Mouse (Mus musculus) small intestine, adult 2 months (tissue): Measurements from ENCODE around the gene Slc16a9. TPM values are rescaled to one million over a fixed set of nuclear protein-coding genes. Genes with fewer than 3 reads are reported as not detected.

ENCODE experiments used
- H3K27ac ChIP-seq: fragments of 200-500 bp; 2 replicates; pipeline ENCODE4 v1.5.1; 2012; ENCODE audit warnings: low read depth, low read length, control low read depth, inconsistent platforms; ENCODE audit not compliant: insufficient read depth
- H3K27me3 ChIP-seq: fragments of 200-500 bp; 2 replicates; pipeline ENCODE4 v1.6.1; 2012; ENCODE audit warnings: mild to moderate bottlenecking, moderate library complexity, low read length, inconsistent platforms; ENCODE audit not compliant: control insufficient read depth, insufficient read depth
- H3K36me3 ChIP-seq: fragments of 200-500 bp; 2 replicates; pipeline ENCODE4 v1.6.1; 2012; ENCODE audit warnings: mild to moderate bottlenecking, low read length, control low read depth, inconsistent platforms; ENCODE audit not compliant: control insufficient read depth, insufficient read depth
- H3K4me1 ChIP-seq: fragments of 200-500 bp; 2 replicates; pipeline ENCODE4 v1.6.1; 2012; ENCODE audit warnings: low read length, inconsistent platforms, mixed read lengths; ENCODE audit not compliant: control insufficient read depth, insufficient read depth, insufficient read length
- H3K4me3 ChIP-seq: fragments of 200-500 bp; 2 replicates; pipeline ENCODE4 v1.5.1; 2012; ENCODE audit warnings: low read depth, mild to moderate bottlenecking, control low read depth, inconsistent platforms, low read length, moderate library complexity
- CTCF ChIP-seq: fragments of 200-500 bp; IDR thresholded peaks from 2 replicates; pipeline ENCODE4 v1.5.1; 2012; ENCODE audit warnings: low read depth, mild to moderate bottlenecking, control low read depth, inconsistent platforms, low read length, moderate library complexity, mixed read lengths; ENCODE audit not compliant: insufficient replicate concordance, insufficient read length; ENCODE audit errors: extremely low read depth
- POLR2A ChIP-seq: fragments of 200-500 bp; IDR thresholded peaks from 2 replicates; pipeline ENCODE4 v1.6.1; 2012; ENCODE audit warnings: low read depth, mild to moderate bottlenecking, control low read depth, inconsistent platforms, low read length, moderate library complexity
- WGBS: fragments of 180-500 bp; shearing (Covaris S2); methylation state at CpG from one replicate; pipeline ENCODE4 v1.1.7; 2018; 5-methylcytosine and 5-hydroxymethylcytosine counted together
- polyA plus RNA-seq: library from polyadenylated mRNA; depleted of rRNA; stranded (reverse); fragments of >200 nt; gene quantifications from 2 replicates; pipeline ENCODE4 v1.2.3, GENCODE M21; 2012; rRNA removed

Gene Slc16a9
- polyA plus RNA-seq, 1 experiment, result 0.35 TPM

DNA sequence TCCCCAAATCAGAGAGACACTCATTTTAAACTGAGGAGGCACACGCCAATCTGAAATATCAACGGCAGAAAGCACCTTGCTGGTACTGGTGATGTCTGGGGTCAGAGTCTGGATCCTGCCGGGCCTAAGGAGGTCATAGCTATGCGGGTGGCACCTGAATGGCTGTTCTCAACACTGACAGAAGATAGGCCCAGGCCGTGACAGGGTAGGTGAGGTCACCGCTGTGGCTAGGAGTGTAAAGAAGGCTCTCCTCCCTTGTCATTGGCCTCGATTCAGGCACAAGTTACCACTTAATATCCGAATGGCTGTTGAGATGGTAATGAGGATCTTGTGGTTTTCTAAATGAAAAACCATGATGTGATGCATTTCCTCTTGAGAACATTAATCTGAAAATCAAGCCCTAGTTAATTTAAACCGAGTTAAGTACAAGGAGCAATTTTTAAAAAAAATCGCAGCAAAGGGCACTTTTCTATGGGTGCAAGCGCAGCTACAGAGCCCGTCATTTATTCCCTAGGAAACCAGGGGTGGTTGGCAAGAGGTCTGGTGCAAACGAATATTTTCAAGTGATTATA, 72.6 kb downstream of the Slc16a9 start:
- H3K4me1 ChIP-seq, result no peaks in the 10 kb centered on the region
- TF ChIP-seq POLR2A, result no peak
- TF ChIP-seq CTCF, result no peak
- no peaks in the 10 kb centered on the region for H3K36me3 ChIP-seq
- H3K27ac ChIP-seq, result no peak overlapping the region
- WGBS, result 76% methylated on average over 13 of the region's 13 CpGs
- no peak overlapping the region for H3K4me3 ChIP-seq
- no peaks in the 10 kb centered on the region for H3K27me3 ChIP-seq

DNA sequence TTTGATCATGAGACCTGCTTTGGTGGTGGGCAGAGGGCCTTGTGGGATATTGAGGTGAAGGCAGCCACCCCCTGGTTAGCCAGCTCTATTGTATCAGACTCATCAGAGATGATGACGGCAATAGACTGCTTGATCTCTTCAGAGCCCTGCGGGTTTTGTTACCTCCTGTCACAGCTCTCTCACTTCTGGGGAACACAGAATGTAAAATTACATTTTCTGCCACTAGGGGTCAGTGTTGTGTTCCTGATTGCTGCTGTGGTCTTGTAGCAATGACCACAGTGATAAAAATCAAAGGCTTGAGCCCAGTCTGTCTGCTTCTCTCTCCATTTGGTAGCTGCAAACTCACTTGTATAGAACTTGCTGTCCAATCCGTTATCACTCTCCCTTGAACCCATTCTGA, 73.7 kb downstream of the Slc16a9 start:
- no peaks in the 10 kb centered on the region for H3K36me3 ChIP-seq
- no peak overlapping the region for H3K4me3 ChIP-seq
- WGBS, result 7% methylated on average over 3 of the region's 3 CpGs
- H3K27ac ChIP-seq, result no peak overlapping the region
- TF ChIP-seq POLR2A (no peak), CTCF (no peak)
- no peaks in the 10 kb centered on the region for H3K27me3 ChIP-seq
- H3K4me1 ChIP-seq, result no peaks in the 10 kb centered on the region

DNA sequence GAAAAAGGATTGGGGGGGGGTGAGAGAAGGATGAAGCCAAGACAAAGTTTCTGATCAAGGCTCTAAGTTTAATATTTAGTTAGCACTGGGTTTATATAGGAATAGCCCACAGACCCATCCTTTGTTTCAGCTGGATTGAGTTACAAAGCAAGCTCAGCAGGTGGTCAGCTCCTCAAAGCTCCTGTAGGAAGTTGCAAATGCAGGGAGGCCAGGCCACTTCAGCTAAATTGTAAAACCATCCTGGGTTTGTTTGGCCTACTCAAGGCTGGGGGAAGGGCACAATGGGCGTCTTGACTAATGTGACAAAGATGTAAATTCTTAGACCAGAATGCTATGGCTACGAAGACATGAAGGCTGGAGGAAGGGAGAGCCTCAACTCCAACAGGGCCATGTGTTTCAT, 80.6 kb downstream of the Slc16a9 start:
- WGBS, result 35% methylated on average over 2 of the region's 2 CpGs
- Histone ChIP-seq H3K27ac (no peak overlapping the region), H3K27me3 (no peaks in the 10 kb centered on the region), H3K4me1 (no peaks in the 10 kb centered on the region), H3K36me3 (no peaks in the 10 kb centered on the region), H3K4me3 (no peak overlapping the region)
- TF ChIP-seq CTCF, result no peak
- TF ChIP-seq POLR2A, result no peak

DNA sequence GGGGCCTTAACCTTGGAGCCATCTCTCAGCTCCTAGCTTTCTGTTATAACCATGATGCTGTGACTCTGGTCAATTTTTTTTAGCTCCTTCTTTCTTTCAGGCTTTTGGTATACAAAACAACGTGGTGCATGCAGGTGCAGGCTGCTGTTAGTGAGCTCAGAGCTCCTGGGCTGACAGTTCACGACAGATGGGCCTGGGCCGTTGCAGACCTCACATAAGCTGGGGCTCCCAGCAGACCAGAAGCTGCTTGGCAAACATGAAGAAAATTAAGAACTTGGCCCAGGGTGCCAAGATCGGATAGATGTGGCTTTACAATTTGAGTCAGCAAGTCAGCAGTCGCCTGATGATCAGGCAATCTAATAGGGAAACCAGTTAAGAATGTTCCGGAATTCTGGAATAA, 82.4 kb downstream of the Slc16a9 start:
- TF ChIP-seq POLR2A, result no peak
- no peak for TF ChIP-seq CTCF
- Histone ChIP-seq H3K27me3 (no peaks in the 10 kb centered on the region), H3K27ac (no peak overlapping the region), H3K4me3 (no peak overlapping the region), H3K4me1 (no peaks in the 10 kb centered on the region), H3K36me3 (no peaks in the 10 kb centered on the region)
- WGBS, result 81% methylated on average over 6 of the region's 6 CpGs

DNA sequence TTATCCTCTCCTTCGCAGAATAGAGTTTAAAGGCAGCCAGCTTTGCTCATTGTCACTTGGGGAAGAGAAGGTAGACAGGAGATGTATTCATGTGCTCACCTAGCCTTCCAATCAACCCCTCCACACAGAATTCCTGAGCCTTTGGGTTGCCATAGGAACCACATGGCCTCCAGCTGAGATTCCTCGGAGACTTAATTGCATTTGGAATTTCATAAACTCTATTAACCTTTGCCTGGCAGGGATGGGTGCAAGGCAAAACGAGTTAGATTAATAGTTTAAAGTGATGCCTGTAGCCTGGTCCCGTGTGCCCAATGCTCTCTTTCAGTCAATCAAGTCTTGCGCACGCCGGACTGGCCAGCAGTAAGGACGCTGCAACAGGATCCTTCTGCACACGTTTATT, 83.2 kb downstream of the Slc16a9 start:
- no peaks in the 10 kb centered on the region for H3K36me3 ChIP-seq
- no peaks in the 10 kb centered on the region for H3K27me3 ChIP-seq
- no peaks in the 10 kb centered on the region for H3K4me1 ChIP-seq
- 80% methylated on average over 9 of the region's 9 CpGs for WGBS
- no peak overlapping the region for H3K27ac ChIP-seq
- no peak overlapping the region for H3K4me3 ChIP-seq
- TF ChIP-seq CTCF (no peak), POLR2A (no peak)

Other genes starting within 250 kb of the Slc16a9 start
- 16.6 and 34.6 TPM in 2 replicates for gene Ccdc6, start 148.0 kb upstream of the Slc16a9 start, polyA plus RNA-seq
- not detected in 2 replicates for gene Mrln, start 40.4 kb upstream of the Slc16a9 start, polyA plus RNA-seq
- gene Fam13c, start 195.4 kb downstream of the Slc16a9 start, polyA plus RNA-seq, result 0.47 and 0.63 TPM in 2 replicates